Mouse (Mus musculus) C2C12 (cell line): ENCODE data around the gene Pole3. TPM values are rescaled to one million over a fixed set of nuclear protein-coding genes. Genes with fewer than 3 reads are reported as not detected.

Source experiments
- H3K27me3 ChIP-seq: one replicate; pipeline ENCODE4 v1.6.1; 2011; ENCODE audit not compliant: control insufficient read depth, insufficient read depth, insufficient read length
- H3K36me3 ChIP-seq: one replicate; pipeline ENCODE4 v1.6.1; 2011; ENCODE audit not compliant: control insufficient read depth, insufficient read depth
- H3K4me3 ChIP-seq: one replicate; pipeline ENCODE4 v1.5.1; 2011; ENCODE audit warnings: mild to moderate bottlenecking, control low read depth; ENCODE audit not compliant: poor library complexity, insufficient read depth, severe bottlenecking
- H3K79me2 ChIP-seq: one replicate; pipeline ENCODE4 v1.6.1; 2011; ENCODE audit not compliant: control insufficient read depth, insufficient read depth
- H3K79me3 ChIP-seq: one replicate; pipeline ENCODE4 v1.6.1; 2011; ENCODE audit warnings: low read depth, control low read depth
- H3ac ChIP-seq: one replicate; pipeline ENCODE3; 2011; ENCODE audit warnings: low read depth; ENCODE audit not compliant: control insufficient read depth, insufficient read length
- CEBPB ChIP-seq: IDR thresholded peaks from one replicate; pipeline ENCODE4 v1.6.1; 2011; ENCODE audit warnings: low read depth, mild to moderate bottlenecking, control low read depth, moderate library complexity
- CTCF ChIP-seq: IDR thresholded peaks from one replicate; pipeline ENCODE4 v1.5.1; 2011; ENCODE audit not compliant: control insufficient read depth, insufficient read depth, insufficient read length
- FOSL1 ChIP-seq: IDR thresholded peaks from one replicate; pipeline ENCODE4 v1.8.0; 2011; ENCODE audit warnings: mild to moderate bottlenecking, low read length; ENCODE audit not compliant: poor library complexity, insufficient read depth, severe bottlenecking
- MAX ChIP-seq: IDR thresholded peaks from one replicate; pipeline ENCODE4 v1.6.1; 2011; ENCODE audit warnings: mild to moderate bottlenecking, control low read depth
- MYOD1 ChIP-seq: IDR thresholded peaks from one replicate; pipeline ENCODE4 v1.6.1; 2011; ENCODE audit warnings: low read depth; ENCODE audit not compliant: control insufficient read depth, insufficient read length
- MYOG ChIP-seq: IDR thresholded peaks from one replicate; pipeline ENCODE4 v1.6.1; 2011; ENCODE audit not compliant: control insufficient read depth, insufficient read length; ENCODE audit errors: extremely low read depth
- USF1 ChIP-seq: IDR thresholded peaks from one replicate; pipeline ENCODE4 v1.6.1; 2011; ENCODE audit warnings: low read depth, mild to moderate bottlenecking, control low read depth, moderate library complexity
- polyA plus RNA-seq: library from polyadenylated mRNA; unstranded; fragments of >200 nt; fragmentation: generic; extraction: Trizol; gene quantifications from one replicate; pipeline ENCODE4 v1.2.1, GENCODE M21; 2012; ENCODE audit warnings: missing spikeins

The Pole3 gene
- polyA plus RNA-seq, 1 experiment: 55.7 TPM

DNA sequence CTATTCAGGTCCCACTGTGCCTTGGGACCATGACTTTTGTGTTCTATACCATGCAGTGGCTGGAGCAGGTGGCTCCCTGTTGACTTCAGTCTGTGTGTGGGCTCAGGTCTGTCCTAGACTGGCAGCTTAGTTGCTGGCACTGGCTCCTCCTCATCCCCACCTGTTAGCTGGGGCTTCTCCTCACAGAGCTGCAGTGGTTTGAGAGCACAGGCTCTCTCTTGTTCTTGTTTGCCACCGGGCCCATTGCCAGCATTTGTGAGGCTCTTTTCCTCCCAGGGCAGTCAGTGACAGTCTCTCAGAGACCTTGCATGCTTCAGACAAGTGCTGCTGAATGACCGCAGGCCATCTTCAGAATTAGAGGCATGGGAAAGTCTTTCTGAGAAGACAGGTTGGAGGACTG is 32.2 kb downstream of the Pole3 start:
- H3K79me2 ChIP-seq: no peaks in the 10 kb centered on the region
- no peak overlapping the region for H3ac ChIP-seq
- H3K79me3 ChIP-seq: no peaks in the 10 kb centered on the region
- TF ChIP-seq MAX (no peak), MYOD1 (no peak), USF1 (no peak), MYOG (no peak), CTCF (no peak), CEBPB (no peak), FOSL1 (no peak)
- peaks cover 3% of the 10 kb centered on the region for H3K27me3 ChIP-seq
- H3K36me3 ChIP-seq: no peaks in the 10 kb centered on the region
- H3K4me3 ChIP-seq: no peak overlapping the region

DNA sequence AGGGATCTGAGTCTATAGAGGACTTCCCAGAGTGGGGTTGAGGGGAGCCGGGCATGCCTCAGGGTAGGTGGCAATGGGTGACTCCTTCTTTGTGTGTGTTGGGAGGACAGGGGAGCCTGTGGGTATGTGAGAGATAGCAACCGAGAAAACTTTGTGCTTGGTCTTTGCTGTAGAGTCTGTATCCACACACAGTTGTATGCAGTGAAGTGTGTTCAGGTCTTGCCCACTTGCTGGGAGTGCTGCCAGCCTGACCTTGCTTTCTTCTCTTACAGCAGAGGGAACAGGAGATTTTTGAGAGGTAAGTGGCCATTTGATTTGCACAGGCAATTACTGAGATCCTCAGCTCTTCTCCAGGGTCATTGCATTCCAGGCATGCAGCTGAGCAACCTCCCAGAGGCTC is 37.0 kb downstream of the Pole3 start:
- no peak overlapping the region for H3ac ChIP-seq
- TF ChIP-seq MAX (no peak), CEBPB (no peak), CTCF (no peak), MYOG (no peak), FOSL1 (no peak), USF1 (no peak), MYOD1 (no peak)
- no peak overlapping the region for H3K4me3 ChIP-seq

DNA sequence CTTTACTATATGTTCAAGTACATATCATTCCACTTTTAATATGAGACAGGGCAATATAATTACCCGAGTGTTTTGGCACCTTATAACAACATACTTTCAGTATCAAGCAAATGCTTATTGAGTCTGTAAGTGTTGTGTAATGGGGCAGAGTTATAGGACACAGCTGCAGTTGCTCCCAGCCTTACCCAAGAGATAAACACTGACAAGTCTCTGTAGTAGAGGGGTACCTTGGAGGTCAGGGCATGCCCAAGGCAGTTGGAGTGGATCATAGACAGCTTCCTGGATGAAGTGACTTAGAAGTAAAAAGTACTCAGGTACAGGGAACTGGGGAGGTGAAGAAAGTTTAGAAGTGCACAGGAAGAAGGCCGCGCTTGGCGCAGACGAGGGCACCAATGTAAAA is 37.7 kb downstream of the Pole3 start:
- Histone ChIP-seq H3K79me3 (no peaks in the 10 kb centered on the region), H3K36me3 (no peaks in the 10 kb centered on the region), H3K27me3 (no peaks in the 10 kb centered on the region), H3ac (no peak overlapping the region), H3K79me2 (no peaks in the 10 kb centered on the region), H3K4me3 (no peak overlapping the region)
- no peak for TF ChIP-seq MAX
- TF ChIP-seq MYOG: no peak
- no peak for TF ChIP-seq CTCF
- TF ChIP-seq CEBPB: no peak
- TF ChIP-seq MYOD1: no peak
- TF ChIP-seq FOSL1: no peak
- TF ChIP-seq USF1: no peak

More for the DNA sequence above, 37.0 kb downstream of the Pole3 start:
- H3K79me3 ChIP-seq: no peaks in the 10 kb centered on the region
- H3K36me3 ChIP-seq: no peaks in the 10 kb centered on the region
- no peaks in the 10 kb centered on the region for H3K79me2 ChIP-seq
- H3K27me3 ChIP-seq: no peaks in the 10 kb centered on the region

DNA sequence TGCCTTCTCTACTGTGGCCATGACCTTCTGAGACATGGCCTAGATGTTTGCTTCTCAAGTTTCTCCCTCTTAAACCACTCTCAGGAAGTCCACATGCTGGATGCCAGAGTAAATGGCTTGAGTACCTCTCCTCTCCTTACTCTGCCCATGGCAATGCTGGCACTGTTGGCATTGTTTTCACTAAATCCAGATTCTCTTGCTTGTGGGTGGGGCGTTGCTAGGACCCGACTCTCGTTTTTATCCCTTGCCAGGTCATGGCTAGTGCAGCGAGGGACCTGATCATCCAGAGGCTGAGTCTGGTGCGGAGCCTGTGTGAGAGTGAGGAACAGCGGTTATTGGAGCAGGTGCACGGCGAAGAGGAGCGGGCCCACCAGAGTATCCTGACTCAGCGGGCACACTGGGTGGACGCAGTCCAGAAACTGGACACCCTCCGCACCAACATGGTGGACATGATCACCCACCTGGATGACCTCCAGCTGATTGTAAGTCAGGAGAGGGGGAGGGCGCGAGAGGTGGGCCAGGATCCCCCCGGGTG is 38.6 kb downstream of the Pole3 start:
- no peak overlapping the region for H3ac ChIP-seq
- H3K27me3 ChIP-seq: no peaks in the 10 kb centered on the region
- H3K79me3 ChIP-seq: no peaks in the 10 kb centered on the region
- no peak for TF ChIP-seq CTCF
- TF ChIP-seq USF1: no peak
- TF ChIP-seq CEBPB: no peak
- no peak for TF ChIP-seq MYOD1
- no peak for TF ChIP-seq FOSL1
- TF ChIP-seq MYOG: no peak
- TF ChIP-seq MAX: no peak
- no peaks in the 10 kb centered on the region for H3K36me3 ChIP-seq
- no peak overlapping the region for H3K4me3 ChIP-seq
- no peaks in the 10 kb centered on the region for H3K79me2 ChIP-seq

DNA sequence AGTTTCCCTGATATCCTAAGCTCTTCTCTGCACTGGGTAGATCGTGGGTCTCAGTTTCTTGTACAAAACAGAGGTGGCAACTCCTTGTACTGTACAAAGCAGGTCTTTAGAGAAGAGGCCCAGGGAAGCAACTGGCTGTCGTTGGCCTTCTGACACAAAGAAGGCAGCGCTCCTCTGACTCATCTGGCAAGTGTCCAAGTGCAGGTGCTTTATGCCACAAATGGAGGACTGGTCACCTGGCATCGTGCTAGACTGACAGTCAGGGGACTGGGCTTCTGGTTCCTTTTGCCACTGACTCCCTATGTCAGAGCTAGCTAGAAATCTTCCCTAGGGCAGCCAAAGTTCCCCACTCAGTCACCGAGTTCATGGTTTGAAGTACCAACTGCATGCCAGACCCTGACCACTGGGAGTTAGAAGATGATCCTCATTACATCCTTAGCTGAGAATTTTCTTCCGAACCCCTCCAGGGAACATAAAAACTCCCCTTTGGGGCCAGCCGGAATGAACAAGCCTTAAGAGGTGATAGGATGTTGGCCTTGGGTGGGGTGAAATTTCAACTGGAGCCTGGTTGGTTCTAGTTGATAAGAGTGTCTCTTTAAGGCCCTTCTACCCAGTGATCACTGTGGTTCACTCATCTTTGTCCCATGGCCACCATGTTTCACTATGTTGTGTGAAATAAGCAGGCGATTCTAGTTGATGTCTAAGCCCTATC is 39.3 kb downstream of the Pole3 start:
- no peaks in the 10 kb centered on the region for H3K27me3 ChIP-seq

More for the DNA sequence above, 39.3 kb downstream of the Pole3 start:
- H3K36me3 ChIP-seq: no peaks in the 10 kb centered on the region
- no peak overlapping the region for H3ac ChIP-seq
- H3K4me3 ChIP-seq: no peak overlapping the region
- TF ChIP-seq FOSL1 (no peak), USF1 (no peak), CEBPB (no peak), MYOG (no peak), MYOD1 (no peak), MAX (no peak), CTCF (no peak)
- no peaks in the 10 kb centered on the region for H3K79me2 ChIP-seq
- no peaks in the 10 kb centered on the region for H3K79me3 ChIP-seq
